Mouse (Mus musculus) forebrain, embryonic 15.5 days (tissue): ENCODE measurements around the gene Prkcd. TPM values are rescaled to one million over a fixed set of nuclear protein-coding genes. Genes with fewer than 3 reads are reported as not detected.

Experiments
- ATAC-seq: fragments of 200-750 bp; cut with Nextera tagmentation; replicated peaks from 2 replicates; pipeline ENCODE4 v1.8.0; 2017; ENCODE audit warnings: mild to moderate bottlenecking, moderate TSS enrichment, moderate library complexity
- H3K27ac ChIP-seq: fragments of 300-500 bp; sonication (generic); replicated peaks from 2 replicates; pipeline ENCODE4 v1.5.1; 2015; ENCODE audit warnings: mild to moderate bottlenecking, inconsistent platforms
- H3K27me3 ChIP-seq: fragments of 300-500 bp; sonication (generic); 2 replicates; pipeline ENCODE4 v1.6.1; 2015; ENCODE audit warnings: inconsistent platforms
- H3K36me3 ChIP-seq: fragments of 300-500 bp; sonication (generic); 2 replicates; pipeline ENCODE4 v1.6.1; 2015; ENCODE audit warnings: mild to moderate bottlenecking, inconsistent platforms
- H3K4me1 ChIP-seq: fragments of 300-500 bp; sonication (generic); 2 replicates; pipeline ENCODE4 v1.6.1; 2015; ENCODE audit warnings: inconsistent platforms
- H3K4me2 ChIP-seq: fragments of 300-500 bp; sonication (generic); replicated peaks from 2 replicates; pipeline ENCODE4 v1.6.1; 2015; ENCODE audit warnings: mild to moderate bottlenecking, inconsistent platforms
- H3K4me3 ChIP-seq: fragments of 300-500 bp; sonication (generic); 2 replicates; pipeline ENCODE4 v1.5.1; 2015; ENCODE audit warnings: mild to moderate bottlenecking, inconsistent platforms
- H3K9ac ChIP-seq: fragments of 300-500 bp; sonication (generic); replicated peaks from 2 replicates; pipeline ENCODE4 v1.6.1; 2015; ENCODE audit warnings: mild to moderate bottlenecking, inconsistent platforms
- H3K9me3 ChIP-seq: fragments of 300-500 bp; sonication (generic); 2 replicates; pipeline ENCODE4 v1.6.1; 2016; ENCODE audit warnings: inconsistent platforms
- WGBS: fragments of 180-500 bp; shearing (Covaris S2); methylation state at CpG from one replicate; pipeline ENCODE4 v1.1.7; 2015; ENCODE audit warnings: mixed read lengths; 5-methylcytosine and 5-hydroxymethylcytosine counted together
- polyA plus RNA-seq: library from polyadenylated mRNA; unstranded; fragments of >200 nt; fragmentation: Nextera tagmentation; extraction: Ambion mirVana; gene quantifications from 2 replicates; pipeline ENCODE4 v1.2.1, GENCODE M21; 2015

Prkcd gene
- polyA plus RNA-seq, 1 experiment from 2014 or later, result 32.3 TPM

DNA sequence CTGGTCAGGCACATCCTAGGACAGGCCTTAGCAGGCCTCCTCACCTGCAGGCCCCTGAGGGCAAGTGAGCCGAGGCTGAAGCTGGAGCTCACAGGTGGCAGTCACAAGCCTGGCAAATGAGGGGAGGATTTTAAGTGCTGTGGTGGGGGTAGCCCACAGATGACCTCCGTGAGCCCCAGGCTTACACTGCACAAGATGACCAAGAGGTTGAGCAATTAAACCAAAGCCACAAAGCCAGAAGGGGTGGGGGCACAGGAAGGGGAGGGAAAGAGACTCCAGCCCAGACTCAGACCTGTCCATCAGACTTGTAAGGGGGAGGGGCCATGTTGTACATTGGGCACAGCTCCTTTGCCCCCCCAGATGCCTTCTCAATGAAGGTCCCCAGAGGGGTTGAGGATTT is 9.3 kb downstream of the Prkcd start:
- H3K36me3 ChIP-seq, result no peaks in the 10 kb centered on the region
- H3K9me3 ChIP-seq, result no peaks in the 10 kb centered on the region
- 75% methylated on average over 2 of the region's 2 CpGs for WGBS
- H3K4me3 ChIP-seq, result no peak overlapping the region
- H3K27me3 ChIP-seq, result no peaks in the 10 kb centered on the region
- no peak overlapping the region for H3K4me2 ChIP-seq
- no peak for ATAC-seq
- H3K4me1 ChIP-seq, result no peaks in the 10 kb centered on the region
- no peak overlapping the region for H3K27ac ChIP-seq
- H3K9ac ChIP-seq, result no peak overlapping the region

DNA sequence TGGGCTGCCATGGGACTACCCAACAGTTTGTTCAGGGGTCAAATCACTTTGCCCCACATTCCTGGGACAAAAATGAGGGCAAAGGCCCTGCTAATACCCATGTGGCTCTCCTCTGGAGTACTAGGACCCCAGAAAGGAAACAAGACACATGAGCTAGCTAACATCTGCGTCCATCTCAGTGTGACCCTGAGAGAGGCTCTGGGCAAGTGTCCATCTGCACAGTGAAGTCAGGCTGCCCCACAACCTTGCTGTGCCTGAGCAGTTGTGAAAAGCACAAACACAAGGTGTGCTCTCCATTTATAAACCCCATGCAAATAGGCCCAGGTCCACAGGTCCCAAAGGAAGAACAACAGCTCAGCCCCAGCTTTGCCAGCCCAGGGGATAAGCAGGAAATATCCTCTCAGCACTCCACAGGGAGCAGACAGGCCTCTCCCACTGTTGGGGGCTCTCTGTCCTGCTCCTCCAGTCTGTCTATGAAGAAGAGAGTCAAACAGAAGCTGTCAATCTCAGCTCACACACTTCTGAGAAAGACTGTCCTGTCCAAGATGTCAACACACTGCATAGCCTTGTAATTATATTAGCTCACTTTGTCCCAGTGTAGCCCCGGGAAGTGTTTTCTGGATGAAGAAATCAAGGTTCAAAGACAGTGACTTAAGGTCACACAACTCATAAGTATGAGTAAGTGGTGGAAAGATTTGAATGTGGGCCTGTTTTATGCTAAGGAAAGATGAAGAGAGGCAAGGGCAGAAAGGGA is 12.9 kb downstream of the Prkcd start:
- Histone ChIP-seq H3K27ac (no peak overlapping the region), H3K36me3 (no peaks in the 10 kb centered on the region), H3K4me2 (no peak overlapping the region), H3K9me3 (no peaks in the 10 kb centered on the region), H3K4me3 (no peak overlapping the region), H3K9ac (no peak overlapping the region), H3K4me1 (no peaks in the 10 kb centered on the region), H3K27me3 (no peaks in the 10 kb centered on the region)
- no peak for ATAC-seq
- 91% methylated on average over 2 of the region's 2 CpGs for WGBS

DNA sequence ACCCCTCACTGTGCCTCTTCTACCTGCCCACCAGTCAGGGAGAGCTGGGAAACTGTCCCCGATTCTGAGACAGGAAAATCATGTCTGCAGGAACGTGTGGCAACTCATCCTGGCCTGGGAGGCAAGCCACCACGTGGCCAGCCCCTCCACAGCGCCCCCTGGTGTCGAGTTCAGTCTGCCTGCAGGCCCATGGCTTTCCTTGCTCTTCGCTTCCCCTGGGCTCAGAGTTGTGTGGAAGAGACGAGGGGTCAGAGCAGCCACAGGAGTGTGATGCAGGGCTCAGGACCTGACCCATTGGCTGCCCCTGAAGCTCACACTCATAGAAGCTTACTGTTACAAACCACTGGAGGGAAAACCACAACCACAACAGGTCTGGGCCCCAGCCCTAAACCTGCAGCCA is 13.5 kb downstream of the Prkcd start:
- Histone ChIP-seq H3K27ac (no peak overlapping the region), H3K9me3 (no peaks in the 10 kb centered on the region), H3K9ac (no peak overlapping the region), H3K36me3 (no peaks in the 10 kb centered on the region), H3K4me1 (no peaks in the 10 kb centered on the region), H3K27me3 (no peaks in the 10 kb centered on the region), H3K4me2 (no peak overlapping the region), H3K4me3 (no peak overlapping the region)
- ATAC-seq, result no peak
- 16% methylated on average over 7 of the region's 7 CpGs for WGBS

DNA sequence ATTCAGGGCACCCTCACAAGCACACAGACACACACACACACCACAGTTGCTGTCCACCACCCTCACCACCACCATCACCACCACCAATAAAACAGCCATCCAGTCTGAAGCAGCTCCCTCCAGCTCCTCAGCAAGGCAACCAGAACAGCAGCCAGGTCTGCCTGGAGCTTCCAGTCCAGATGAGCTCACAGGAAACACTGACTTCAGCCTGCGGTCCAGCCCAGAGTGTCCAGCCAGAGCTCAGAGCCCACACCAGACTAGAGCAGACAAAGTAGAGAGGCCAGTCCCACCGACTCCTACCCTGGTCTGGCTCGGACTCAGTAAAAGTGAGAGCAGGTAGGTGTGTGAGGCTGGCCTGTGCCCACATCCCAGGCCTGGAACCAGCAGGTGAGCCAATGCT is 15.1 kb downstream of the Prkcd start:
- Histone ChIP-seq H3K9me3 (no peaks in the 10 kb centered on the region), H3K9ac (no peak overlapping the region), H3K4me2 (no peak overlapping the region), H3K36me3 (no peaks in the 10 kb centered on the region), H3K4me3 (no peak overlapping the region), H3K27ac (no peak overlapping the region), H3K27me3 (no peaks in the 10 kb centered on the region), H3K4me1 (no peaks in the 10 kb centered on the region)
- ATAC-seq, result no peak
- WGBS, result 87% methylated on average over 3 of the region's 3 CpGs

DNA sequence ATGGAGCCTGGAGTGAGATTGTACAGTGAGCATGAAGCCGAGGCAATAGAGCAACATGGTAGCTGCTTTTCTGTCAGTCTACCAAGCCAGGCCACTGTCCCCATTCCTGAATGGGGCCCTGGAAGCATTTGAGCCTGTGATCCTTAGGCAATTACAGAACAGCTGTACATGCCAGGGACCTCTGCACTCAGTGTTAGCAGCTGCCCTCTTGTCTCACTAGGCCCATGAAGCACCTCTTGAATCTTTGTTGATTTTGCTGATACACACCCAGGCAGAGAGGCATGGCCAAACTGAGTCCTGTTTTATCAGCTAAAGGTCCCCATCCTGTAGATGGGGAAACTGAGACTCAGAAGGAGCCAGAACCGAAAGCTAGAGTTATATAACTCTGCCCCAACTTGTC is 15.7 kb downstream of the Prkcd start:
- no peak for ATAC-seq
- no peak overlapping the region for H3K27ac ChIP-seq
- H3K4me1 ChIP-seq, result no peaks in the 10 kb centered on the region
- H3K27me3 ChIP-seq, result no peaks in the 10 kb centered on the region
- no peaks in the 10 kb centered on the region for H3K9me3 ChIP-seq
- WGBS, result 82% methylated on average over 2 of the region's 2 CpGs
- H3K4me3 ChIP-seq, result no peak overlapping the region
- no peak overlapping the region for H3K4me2 ChIP-seq
- no peak overlapping the region for H3K9ac ChIP-seq
- no peaks in the 10 kb centered on the region for H3K36me3 ChIP-seq

DNA sequence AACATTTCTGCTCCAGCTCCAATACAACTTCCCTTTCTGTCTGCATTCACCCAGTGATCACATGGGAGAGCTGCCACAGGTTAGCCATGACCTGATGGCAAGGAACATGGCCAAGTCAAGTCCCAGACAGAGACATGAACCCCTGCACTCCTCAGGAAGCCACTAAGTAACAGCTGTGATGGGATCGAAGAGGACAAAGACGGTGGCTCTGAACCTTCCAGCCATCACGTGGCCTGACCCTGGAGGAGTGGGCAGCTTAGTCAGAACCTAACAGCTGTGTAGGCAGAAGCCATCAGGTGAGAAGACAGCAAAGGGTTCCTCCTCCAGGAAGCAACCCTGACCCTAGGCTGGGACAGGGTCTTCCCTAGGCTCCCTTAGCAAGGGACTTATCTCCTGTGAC is 16.5 kb downstream of the Prkcd start:
- H3K9ac ChIP-seq, result no peak overlapping the region
- H3K27ac ChIP-seq, result no peak overlapping the region
- H3K9me3 ChIP-seq, result no peaks in the 10 kb centered on the region
- H3K4me3 ChIP-seq, result no peak overlapping the region
- 86% methylated on average over 3 of the region's 3 CpGs for WGBS
- no peak overlapping the region for H3K4me2 ChIP-seq
- H3K36me3 ChIP-seq, result no peaks in the 10 kb centered on the region
- H3K27me3 ChIP-seq, result no peaks in the 10 kb centered on the region
- ATAC-seq, result no peak
- H3K4me1 ChIP-seq, result no peaks in the 10 kb centered on the region

DNA sequence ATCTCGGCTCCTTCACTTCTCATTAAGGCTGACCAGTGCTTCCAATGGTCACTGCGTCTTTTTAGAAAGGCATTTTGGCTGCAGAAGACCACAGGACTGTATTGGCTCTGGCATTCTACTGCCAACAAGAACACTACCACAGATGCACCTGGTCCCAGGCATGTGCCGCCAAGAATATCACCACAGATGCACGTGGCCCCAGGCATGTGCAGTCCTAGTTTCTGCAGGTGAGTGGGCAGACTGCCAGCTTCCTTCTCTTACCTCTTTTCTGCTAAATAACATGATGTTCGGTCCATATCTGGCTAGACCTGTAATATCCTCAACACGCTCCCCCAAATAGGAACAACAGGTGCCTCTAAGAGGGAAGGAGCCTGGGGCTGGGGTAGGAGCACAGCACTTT is 17.8 kb downstream of the Prkcd start:
- H3K9ac ChIP-seq, result no peak overlapping the region
- 93% methylated on average over 6 of the region's 6 CpGs for WGBS
- H3K9me3 ChIP-seq, result no peaks in the 10 kb centered on the region
- no peak for ATAC-seq
- no peaks in the 10 kb centered on the region for H3K27me3 ChIP-seq
- no peaks in the 10 kb centered on the region for H3K36me3 ChIP-seq
- no peak overlapping the region for H3K27ac ChIP-seq
- H3K4me1 ChIP-seq, result no peaks in the 10 kb centered on the region
- no peak overlapping the region for H3K4me3 ChIP-seq
- H3K4me2 ChIP-seq, result no peak overlapping the region

DNA sequence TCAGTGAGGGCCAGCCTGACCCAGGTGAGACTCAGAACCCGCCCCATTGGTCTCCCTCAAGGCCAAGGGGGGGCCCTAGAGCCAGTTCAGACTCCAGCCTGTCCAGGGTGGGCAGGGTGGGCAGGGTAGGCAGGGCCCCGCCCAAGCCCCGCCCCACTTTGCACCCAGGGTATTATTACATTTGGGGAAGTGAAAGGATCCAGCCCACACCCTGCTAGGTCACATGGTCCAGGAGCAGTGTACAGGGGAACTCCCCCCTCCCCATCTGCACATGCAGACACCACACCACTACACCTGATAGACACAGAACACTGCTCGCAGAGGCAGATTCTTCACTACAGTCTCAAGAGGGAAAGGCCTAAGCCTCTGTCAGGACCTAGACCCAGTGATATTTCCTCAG is 18.3 kb downstream of the Prkcd start:
- no peak for ATAC-seq
- no peaks in the 10 kb centered on the region for H3K27me3 ChIP-seq
- 83% methylated on average over 4 of the region's 4 CpGs for WGBS
- no peaks in the 10 kb centered on the region for H3K9me3 ChIP-seq
- no peaks in the 10 kb centered on the region for H3K4me1 ChIP-seq
- H3K9ac ChIP-seq, result no peak overlapping the region
- H3K4me2 ChIP-seq, result no peak overlapping the region
- no peak overlapping the region for H3K27ac ChIP-seq
- no peaks in the 10 kb centered on the region for H3K36me3 ChIP-seq
- H3K4me3 ChIP-seq, result no peak overlapping the region

DNA sequence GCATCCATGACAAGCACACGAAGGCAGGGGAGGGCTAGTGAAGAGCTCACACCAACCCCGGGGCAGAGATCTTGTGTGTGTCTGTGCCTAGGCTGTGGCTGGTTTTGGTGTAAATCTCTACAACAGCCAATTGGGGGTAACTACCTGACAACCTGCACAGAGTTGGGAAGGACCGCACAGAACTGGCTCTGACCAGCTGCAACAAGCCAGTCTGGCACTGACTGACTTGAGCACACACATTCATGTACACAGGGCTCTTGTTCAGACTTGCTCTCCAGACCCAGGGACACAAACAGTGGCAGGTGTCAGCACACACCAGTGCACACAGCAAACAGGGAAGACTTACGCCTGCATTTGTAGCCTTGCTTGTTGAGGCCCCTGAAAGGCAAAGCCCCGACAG is 19.2 kb downstream of the Prkcd start:
- Histone ChIP-seq H3K27ac (no peak overlapping the region), H3K4me3 (no peak overlapping the region), H3K36me3 (no peaks in the 10 kb centered on the region), H3K4me2 (no peak overlapping the region), H3K9me3 (no peaks in the 10 kb centered on the region), H3K27me3 (no peaks in the 10 kb centered on the region), H3K4me1 (no peaks in the 10 kb centered on the region), H3K9ac (no peak overlapping the region)
- ATAC-seq, result no peak
- WGBS, result 86% methylated on average over 5 of the region's 5 CpGs

DNA sequence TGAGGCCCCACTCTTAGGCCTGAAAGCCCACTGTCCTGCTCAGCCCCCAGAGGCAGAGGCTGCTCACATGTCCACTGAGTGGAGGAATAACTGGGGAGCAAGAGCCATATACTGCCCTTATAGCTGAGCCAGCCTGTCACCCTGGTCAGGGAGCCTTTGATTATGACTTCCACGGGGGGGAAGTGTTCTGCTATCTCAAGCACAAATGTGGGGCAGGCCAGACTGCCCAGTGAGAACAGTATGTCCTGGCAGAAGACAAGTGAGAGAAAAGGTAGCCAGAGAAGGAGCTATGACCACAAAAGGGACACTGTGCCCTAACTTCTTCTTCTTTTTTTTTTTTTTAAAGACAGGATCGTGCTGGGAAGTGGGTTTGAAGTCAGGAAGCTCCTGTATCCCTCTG is 28.9 kb downstream of the Prkcd start:
- no peak overlapping the region for H3K4me3 ChIP-seq
- H3K9me3 ChIP-seq, result no peaks in the 10 kb centered on the region
- H3K4me2 ChIP-seq, result no peak overlapping the region
- WGBS, result 83% methylated on average over 2 of the region's 2 CpGs
- H3K9ac ChIP-seq, result no peak overlapping the region
- ATAC-seq, result no peak
- H3K27me3 ChIP-seq, result no peaks in the 10 kb centered on the region
- no peak overlapping the region for H3K27ac ChIP-seq
- no peaks in the 10 kb centered on the region for H3K36me3 ChIP-seq
- peaks cover 18% of the 10 kb centered on the region for H3K4me1 ChIP-seq

DNA sequence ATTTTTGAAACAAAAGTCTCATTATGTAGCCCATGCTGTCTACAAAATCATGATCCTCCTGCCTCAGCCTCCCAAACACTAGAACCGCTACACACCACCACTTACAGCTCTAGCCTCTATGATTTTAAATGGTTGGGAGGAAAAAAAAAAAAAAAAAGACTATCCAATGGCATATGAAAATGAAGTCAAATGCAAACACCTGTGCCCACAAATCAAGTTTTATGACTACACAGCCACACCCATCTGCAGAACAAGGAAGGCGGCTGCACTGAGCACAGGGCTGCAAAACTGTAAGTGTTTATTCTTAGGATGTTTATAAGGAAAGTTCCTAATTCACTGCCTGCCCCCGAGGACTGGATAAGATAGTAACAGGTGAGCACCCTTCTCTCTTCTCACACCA is 29.6 kb downstream of the Prkcd start:
- H3K9me3 ChIP-seq, result no peaks in the 10 kb centered on the region
- no peak for ATAC-seq
- WGBS, result 87% methylated on average over 3 of the region's 3 CpGs
- H3K27ac ChIP-seq, result no peak overlapping the region
- H3K9ac ChIP-seq, result no peak overlapping the region
- H3K27me3 ChIP-seq, result no peaks in the 10 kb centered on the region
- no peak overlapping the region for H3K4me3 ChIP-seq
- no peaks in the 10 kb centered on the region for H3K36me3 ChIP-seq
- peaks cover 21% of the 10 kb centered on the region for H3K4me1 ChIP-seq
- no peak overlapping the region for H3K4me2 ChIP-seq

DNA sequence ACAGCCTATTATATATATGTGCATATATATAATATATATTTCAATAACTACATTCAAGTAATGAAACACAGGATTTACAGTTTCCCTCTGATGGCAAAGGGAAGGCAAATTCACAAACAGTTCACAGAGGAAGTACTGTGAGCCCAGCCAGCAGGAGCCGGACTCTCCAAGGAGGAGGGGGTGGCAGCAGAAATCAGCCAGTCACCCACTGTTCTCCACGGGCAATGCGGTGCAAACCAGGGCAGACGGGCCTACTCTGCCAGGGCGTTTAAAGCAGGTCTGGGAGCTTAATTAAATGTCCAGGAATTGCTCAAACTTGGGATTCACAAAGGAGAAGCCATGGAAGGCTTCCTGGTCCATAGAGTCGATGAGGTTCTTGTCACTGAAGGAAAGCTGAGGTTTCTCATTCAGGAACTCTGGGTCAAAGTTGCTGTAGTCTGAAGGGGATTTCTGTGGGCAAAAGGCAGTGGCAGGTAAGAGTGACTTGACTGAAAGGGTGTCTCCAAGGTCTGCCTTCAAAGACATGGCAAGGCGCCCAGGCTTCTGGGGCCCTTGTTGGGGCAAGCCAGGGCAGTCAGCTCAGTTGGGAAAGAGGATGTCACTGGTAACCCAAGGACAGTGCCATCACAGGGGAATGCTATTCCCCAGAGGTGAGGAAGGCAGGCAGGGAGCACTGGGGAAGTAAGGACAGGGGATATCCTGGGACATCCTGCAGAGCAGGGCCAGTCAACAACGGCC is 30.3 kb downstream of the Prkcd start:
- Histone ChIP-seq H3K4me2 (no peak overlapping the region), H3K9ac (no peak overlapping the region), H3K9me3 (no peaks in the 10 kb centered on the region), H3K36me3 (no peaks in the 10 kb centered on the region), H3K4me1 (peaks cover 21% of the 10 kb centered on the region), H3K4me3 (no peak overlapping the region), H3K27ac (no peak overlapping the region), H3K27me3 (no peaks in the 10 kb centered on the region)
- WGBS, result 82% methylated on average over 8 of the region's 8 CpGs
- no peak for ATAC-seq
